Mouse (Mus musculus): ENCODE data around the gene Naa25. TPM values are rescaled to one million over a fixed set of nuclear protein-coding genes. Genes with fewer than 3 reads are reported as not detected.

Gene Naa25
- polyA plus RNA-seq, 1 experiment: 21.6 TPM

DNA sequence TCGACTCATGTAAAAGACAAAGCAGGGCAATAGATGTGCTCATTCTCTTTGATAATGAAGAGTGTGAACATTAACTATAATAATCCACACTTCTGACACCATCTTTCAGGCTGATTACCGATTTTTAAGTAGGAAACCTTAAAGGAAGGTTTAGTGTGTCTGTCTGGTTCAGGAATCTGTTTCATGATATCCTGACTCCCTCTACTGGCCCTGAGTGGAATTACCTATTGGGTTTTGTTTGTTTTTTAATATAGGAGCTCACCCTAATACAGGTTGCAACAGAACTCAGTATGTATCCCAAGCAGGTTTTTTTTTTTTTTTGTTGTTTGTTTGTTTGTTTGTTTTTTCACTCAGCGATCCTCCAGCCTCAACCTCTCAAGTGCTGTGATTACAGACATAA is 79.9 kb downstream of the Naa25 start:
- Histone ChIP-seq H3K4me3 (ENCODE audit: insufficient read depth, low read length) (no peak overlapping the region), H3K27ac (ENCODE audit: insufficient read depth, low read length) (no peak overlapping the region), H3K4me1 (ENCODE audit: control insufficient read depth, insufficient read depth, low read length) (no peaks in the 10 kb centered on the region)
- TF ChIP-seq POLR2A (IDR thresholded peaks at IDR 0.05; ENCODE audit: extremely low read depth, insufficient read depth, low read length) (no peak), CTCF (IDR thresholded peaks at IDR 0.05; ENCODE audit: extremely low read depth, insufficient read depth, low read length) (0 out of 2 replicates have a peak, but pooled peaks have one; percentile 1)

DNA sequence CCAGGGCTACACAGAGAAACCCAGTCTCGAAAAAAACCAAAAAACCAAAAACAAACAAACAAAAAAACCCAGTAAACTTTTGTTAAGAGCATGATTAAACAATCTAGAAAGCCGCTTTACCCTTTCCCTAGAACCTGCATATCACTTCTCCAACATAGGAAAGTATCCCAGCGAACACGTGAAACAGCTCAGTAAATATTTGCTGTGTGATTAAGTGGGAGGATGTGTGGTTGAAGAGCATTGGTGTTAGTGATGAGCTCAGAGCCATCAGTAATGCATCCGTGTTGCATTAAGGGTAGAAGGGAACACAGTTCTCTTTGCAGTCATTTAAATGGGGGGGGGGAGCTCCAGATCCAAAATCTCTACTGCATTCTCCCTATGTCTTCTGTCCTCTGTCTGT is 87.1 kb downstream of the Naa25 start:
- TF ChIP-seq POLR2A (IDR thresholded peaks at IDR 0.05; ENCODE audit: extremely low read depth, insufficient read depth, low read length) (no peak), CTCF (IDR thresholded peaks at IDR 0.05; ENCODE audit: extremely low read depth, insufficient read depth, low read length) (no peak)
- H3K27ac ChIP-seq (ENCODE audit: insufficient read depth, low read length): no peak overlapping the region
- H3K4me1 ChIP-seq (ENCODE audit: control insufficient read depth, insufficient read depth, low read length): no peaks in the 10 kb centered on the region
- H3K4me3 ChIP-seq (ENCODE audit: insufficient read depth, low read length): no peak overlapping the region

DNA sequence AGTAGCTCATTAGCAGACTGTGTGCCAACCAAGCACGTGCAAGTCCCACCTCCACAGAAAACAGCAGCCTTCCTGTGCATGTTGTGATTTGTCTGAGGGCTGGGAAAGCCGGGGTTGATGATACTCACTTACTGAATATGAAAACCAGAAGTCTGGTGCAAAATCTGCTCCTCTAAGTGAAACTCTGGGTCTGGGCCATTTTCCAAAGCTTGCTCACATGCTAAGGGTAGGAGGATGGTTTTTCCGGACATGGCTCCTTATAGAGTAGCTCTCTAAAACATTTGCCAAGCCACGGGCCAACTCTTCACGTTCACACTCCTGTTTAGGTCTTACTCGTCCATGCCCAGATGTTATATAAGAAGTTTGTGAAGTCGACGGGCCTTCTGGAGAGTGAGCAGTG is 95.6 kb downstream of the Naa25 start:
- Histone ChIP-seq H3K27ac (ENCODE audit: insufficient read depth, low read length) (no peak overlapping the region), H3K4me3 (ENCODE audit: insufficient read depth, low read length) (no peak overlapping the region), H3K4me1 (ENCODE audit: control insufficient read depth, insufficient read depth, low read length) (peaks cover 7% of the 10 kb centered on the region)
- TF ChIP-seq CTCF (IDR thresholded peaks at IDR 0.05; ENCODE audit: extremely low read depth, insufficient read depth, low read length): no peak
- no peak for TF ChIP-seq POLR2A (IDR thresholded peaks at IDR 0.05; ENCODE audit: extremely low read depth, insufficient read depth, low read length)

Other genes starting within 250 kb of the Naa25 start
- 60.0 and 64.6 TPM in 2 replicates for gene Ptpn11, start 206.5 kb upstream of the Naa25 start, polyA plus RNA-seq (2012; rRNA removed)
- gene Rpl6, start 193.5 kb upstream of the Naa25 start, polyA plus RNA-seq (2012; rRNA removed): 394 and 406 TPM in 2 replicates
- gene Hectd4, start 177.7 kb upstream of the Naa25 start, polyA plus RNA-seq (2012; rRNA removed): 77.7 and 79.8 TPM in 2 replicates
- gene Trafd1, start 12.3 kb upstream of the Naa25 start, polyA plus RNA-seq (2012; rRNA removed): 124 and 134 TPM in 2 replicates
- gene Tmem116, start 54.0 kb downstream of the Naa25 start, polyA plus RNA-seq (2012; rRNA removed): 6.8 and 10.7 TPM in 2 replicates
- gene Erp29, start 54.6 kb downstream of the Naa25 start, polyA plus RNA-seq (2012; rRNA removed): 92.1 and 101 TPM in 2 replicates
- not detected in 2 replicates for gene Adam1b, start 105.5 kb downstream of the Naa25 start, polyA plus RNA-seq (2012; rRNA removed)
- 17.3 and 18.9 TPM in 2 replicates for gene Adam1a, start 147.5 kb downstream of the Naa25 start, polyA plus RNA-seq (2012; rRNA removed)
- 0.40 TPM in 1 of 2 replicates, not detected in the other for gene Gm42878, start 147.5 kb downstream of the Naa25 start, polyA plus RNA-seq (2012; rRNA removed)
- gene Mapkapk5, start 148.0 kb downstream of the Naa25 start, polyA plus RNA-seq (2012; rRNA removed): 94.9 and 100 TPM in 2 replicates
- 198 TPM in 2 replicates for gene Aldh2, start 195.9 kb downstream of the Naa25 start, polyA plus RNA-seq (2012; rRNA removed)
- gene Acad12, start 221.0 kb downstream of the Naa25 start, polyA plus RNA-seq (2012; rRNA removed): 4.5 and 5.1 TPM in 2 replicates